Mouse (Mus musculus): ENCODE data around the gene Polr2j. TPM values are rescaled to one million over a fixed set of nuclear protein-coding genes. Genes with fewer than 3 reads are reported as not detected.

Polr2j gene
- total RNA-seq, 2 experiments from 2014 or later = 63.4 to 67.3 TPM

- no peak for DNase-seq
Observed at GRCm38 (mm10) chr5:136168071-136168470, 51.6 kb downstream of the Polr2j start.

GRCm38 (mm10) chr5:136169626-136170511 is 53.4 kb downstream of the Polr2j start:
- DNase-seq = peak; percentile 31

- peak; percentile 78 for DNase-seq
Observed at GRCm38 (mm10) chr5:136170512-136171362, 54.3 kb downstream of the Polr2j start, which contains the start of gene Orai2. Orai2 (minus strand) TSS chr5:136170713.

GRCm38 (mm10) chr5:136171363-136172341 is 55.2 kb downstream of the Polr2j start:
- DNase-seq = no peak

Small RNAs within 50 kb of the gene (microRNA-seq; reads per million reads assigned to microRNA genes)
- 0 to 0.20 reads per million in 2 experiments for gene Mir7035

Other genes starting within 250 kb of the Polr2j start
- 100 to 1,000 TPM; 397 to 401 TPM for gene Hspb1, start 228.7 kb upstream of the Polr2j start, total RNA-seq (2021)
- 100 to 1,000 TPM; 285 to 292 TPM for gene Ywhag, start 182.0 kb upstream of the Polr2j start, total RNA-seq (2021)
- under 1 TPM; 0.36 to 0.69 TPM for gene Ssc4d, start 142.1 kb upstream of the Polr2j start, total RNA-seq (2021)
- gene Zp3, start 136.5 kb upstream of the Polr2j start, total RNA-seq (2021) = not detected
- gene Dtx2, start 121.8 kb upstream of the Polr2j start, total RNA-seq (2021) = 10 to 100 TPM in 1 of 2 experiments, 1 to 10 TPM in 1; 9.7 to 10.7 TPM
- 10 to 100 TPM; 25.8 to 30.7 TPM for gene Upk3b, start 78.1 kb upstream of the Polr2j start, total RNA-seq (2021)
- gene Upk3bl, start 62.1 kb upstream of the Polr2j start, total RNA-seq (2021) = not detected
- gene Rasa4, start 32.7 kb upstream of the Polr2j start, total RNA-seq (2021) = 1 to 10 TPM; 2.1 to 2.4 TPM
- gene Lrwd1, start 19.4 kb downstream of the Polr2j start, total RNA-seq (2021) = 1 to 10 TPM; 7.9 to 9.5 TPM
- 1 to 10 TPM; 6.5 to 7.4 TPM for gene Alkbh4, start 19.5 kb downstream of the Polr2j start, total RNA-seq (2021)
- 1 to 10 TPM; 2.0 to 3.3 TPM for gene Orai2, start 54.1 kb downstream of the Polr2j start, total RNA-seq (2021)
- 10 to 100 TPM; 27.9 to 32.6 TPM for gene Prkrip1, start 82.3 kb downstream of the Polr2j start, total RNA-seq (2021)
- 1 to 10 TPM; 2.3 to 2.5 TPM for gene Sh2b2, start 129.9 kb downstream of the Polr2j start, total RNA-seq (2021)